In the genomic region with DNA sequence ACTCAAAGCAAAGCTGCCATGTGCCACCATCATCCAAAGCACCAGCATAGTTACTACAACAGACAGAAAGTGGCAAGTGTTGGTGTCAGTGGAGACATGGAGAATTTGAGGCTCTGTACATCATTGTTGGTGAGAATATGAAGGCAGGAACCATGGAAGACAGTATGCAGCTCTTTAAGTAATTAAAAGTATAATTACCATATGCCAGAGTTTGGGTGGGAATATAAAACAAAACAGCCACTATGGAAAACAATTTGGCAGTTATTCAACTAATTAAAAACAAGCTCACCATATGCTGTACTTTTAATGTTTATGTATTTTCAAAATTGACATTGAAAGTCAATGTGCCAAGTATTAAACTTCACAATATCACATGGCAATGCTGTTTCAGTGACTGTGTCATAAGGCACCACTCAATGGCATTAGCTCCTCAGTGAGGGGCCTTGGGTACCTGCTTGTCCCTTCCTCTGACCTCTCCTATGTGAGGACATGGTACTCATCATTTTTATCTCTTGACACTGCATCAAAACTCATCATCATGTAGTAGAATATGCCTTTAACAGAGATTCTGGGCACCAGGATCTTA, we compare ENCODE assay signal across 27 mouse cellular contexts.
"Had no signal": no experiment of that assay in that cellular context is flagged by ENCODE, and none has a peak within 500 bp of the region (broad histone marks: within the 10 kb centered on the region; RNA-seq: fewer than 3 reads in every experiment).

No protein-coding gene starts in this region.

- H3K27ac ChIP-seq: heart, adult 2 months; heart, embryonic 13.5 days; heart, embryonic 15.5 days; hindbrain, embryonic 13.5 days; hindbrain, embryonic 15.5 days; hindbrain, postnatal 0 days; kidney, embryonic 15.5 days; kidney, postnatal 0 days; limb, embryonic 13.5 days; limb, embryonic 15.5 days; liver, embryonic 12.5 days; liver, embryonic 14.5 days had no signal

- H3K4me2 ChIP-seq: heart, embryonic 11.5 days; heart, embryonic 13.5 days; heart, embryonic 15.5 days; hindbrain, embryonic 13.5 days; hindbrain, embryonic 15.5 days; kidney, embryonic 15.5 days; limb, embryonic 13.5 days; limb, embryonic 15.5 days; liver, embryonic 12.5 days had no signal

- ATAC-seq: hindbrain, postnatal 0 days; intestine, embryonic 16.5 days; liver, embryonic 12.5 days had no signal

- H3K36me3 ChIP-seq: heart, embryonic 13.5 days; heart, embryonic 15.5 days; hindbrain, embryonic 13.5 days; hindbrain, embryonic 15.5 days; kidney, embryonic 15.5 days; limb, embryonic 13.5 days; limb, embryonic 15.5 days; liver, embryonic 12.5 days had no signal

- DNase-seq: gastrocnemius, postnatal 14 days; gastrocnemius, postnatal 36 days; heart, adult 11 months; heart, adult 2 months; heart, postnatal 14 days; heart, postnatal 36 days; kidney, adult 11 months; kidney, adult 2 months; kidney, adult 9 months; kidney, postnatal 14 days; kidney, postnatal 36 days; layer of hippocampus, postnatal 36 days; left cerebral cortex, postnatal 4 days; lung, adult 18-20 months had no signal

- H3K9ac ChIP-seq: heart, embryonic 13.5 days; heart, embryonic 15.5 days; hindbrain, embryonic 13.5 days; hindbrain, embryonic 15.5 days; kidney, embryonic 15.5 days; limb, embryonic 13.5 days; limb, embryonic 15.5 days; liver, embryonic 12.5 days; liver, embryonic 14.5 days had no signal

- H3K4me1 ChIP-seq: heart, embryonic 13.5 days; heart, embryonic 15.5 days; hindbrain, embryonic 13.5 days; hindbrain, embryonic 15.5 days; kidney, embryonic 15.5 days; limb, embryonic 13.5 days; limb, embryonic 15.5 days; liver, embryonic 12.5 days had no signal

- H3K4me3 ChIP-seq: heart, adult 2 months; heart, embryonic 13.5 days; heart, embryonic 15.5 days; hindbrain, embryonic 13.5 days; hindbrain, embryonic 15.5 days; kidney, embryonic 15.5 days; limb, embryonic 13.5 days; limb, embryonic 15.5 days; liver, embryonic 12.5 days had no signal

- H3K9me3 ChIP-seq: heart, embryonic 13.5 days; heart, embryonic 15.5 days; hindbrain, embryonic 13.5 days; hindbrain, embryonic 15.5 days; kidney, embryonic 15.5 days; limb, embryonic 13.5 days; limb, embryonic 15.5 days; liver, embryonic 12.5 days had no signal

- H3K27me3 ChIP-seq: heart, embryonic 15.5 days; hindbrain, embryonic 13.5 days; hindbrain, embryonic 15.5 days; kidney, embryonic 15.5 days; limb, embryonic 13.5 days; limb, embryonic 15.5 days; liver, embryonic 12.5 days had no signal
